8 mouse cellular contexts compared by ENCODE assay signal in genomic region chr19:45747028-45747867, GRCm38 (mm10). TPM values are rescaled to one million over a fixed set of nuclear protein-coding genes. Genes with fewer than 3 reads are reported as not detected.
DNase-seq lines count a peak whose midpoint lies in the region; ATAC-seq and TF ChIP-seq lines count a peak whose summit lies in the region.

No protein-coding gene starts in this region.

- H3K9ac ChIP-seq in midbrain, embryonic 11.5 days (ENCODE audit: low read length) = no peak overlapping the region
- no peak overlapping the region for H3K9ac ChIP-seq in midbrain, embryonic 15.5 days
- H3K9ac ChIP-seq in neural tube, embryonic 11.5 days (ENCODE audit: low read length) = no peak overlapping the region

- 40% methylated on average over 11 of the region's 11 CpGs for WGBS in midbrain, embryonic 11.5 days
- WGBS in midbrain, embryonic 15.5 days = 36% methylated on average over 11 of the region's 11 CpGs
- 30% methylated on average over 11 of the region's 11 CpGs for WGBS in neural tube, embryonic 11.5 days

- 0 out of 2 replicates have a peak, but pooled peaks cover 2% of the 10 kb centered on the region for H3K36me3 ChIP-seq in midbrain, embryonic 11.5 days (ENCODE audit: control insufficient read depth, insufficient read depth, low read length)
- peaks cover 9% of the 10 kb centered on the region for H3K36me3 ChIP-seq in midbrain, embryonic 15.5 days (replicated peaks)
- H3K36me3 ChIP-seq in neural tube, embryonic 11.5 days (ENCODE audit: control insufficient read depth, insufficient read depth, low read length) = no peaks in the 10 kb centered on the region

- H3K4me2 ChIP-seq in midbrain, embryonic 11.5 days = no peak overlapping the region
- H3K4me2 ChIP-seq in midbrain, embryonic 15.5 days = no peak overlapping the region
- no peak overlapping the region for H3K4me2 ChIP-seq in neural tube, embryonic 11.5 days (ENCODE audit: low read depth)

- peaks cover 21% of the 10 kb centered on the region for H3K4me1 ChIP-seq in midbrain, embryonic 11.5 days (ENCODE audit: control insufficient read depth, insufficient read depth, low read length)
- peaks cover 35% of the 10 kb centered on the region for H3K4me1 ChIP-seq in midbrain, embryonic 15.5 days
- peaks cover 15% of the 10 kb centered on the region for H3K4me1 ChIP-seq in neural tube, embryonic 11.5 days (ENCODE audit: control insufficient read depth, insufficient read depth, low read length)

- no peak for ATAC-seq in midbrain, embryonic 11.5 days (ENCODE audit: low FRiP score)
- ATAC-seq in midbrain, embryonic 15.5 days (replicated peaks) = no peak
- no peak for ATAC-seq in neural tube, embryonic 11.5 days (ENCODE audit: insufficient read depth, low FRiP score, low TSS enrichment)

- intact Hi-C loops in gastrocnemius, adult 2 months (cut with DNase I) = loop anchor here (5.0 kb wide), 1 partner anchor 525 kb away; no protein-coding TSS in a partner anchor
- intact Hi-C loops in left cerebral cortex, postnatal 4 days (cut with DNase I) = loop anchor here (5.0 kb wide), 2 partner anchors 170 to 525 kb away; no protein-coding TSS in a partner anchor

- H3K4me3 ChIP-seq in midbrain, embryonic 11.5 days (ENCODE audit: low read depth, low read length) = no peak overlapping the region
- H3K4me3 ChIP-seq in midbrain, embryonic 15.5 days = no peak overlapping the region
- no peak overlapping the region for H3K4me3 ChIP-seq in gastrocnemius, adult 2 months
- H3K4me3 ChIP-seq in neural tube, embryonic 11.5 days (ENCODE audit: low read depth, low read length) = no peak overlapping the region

- H3K27ac ChIP-seq in midbrain, embryonic 11.5 days (ENCODE audit: low read depth, low read length) = no peak overlapping the region
- H3K27ac ChIP-seq in midbrain, embryonic 15.5 days = no peak overlapping the region
- H3K27ac ChIP-seq in gastrocnemius, adult 2 months = peak overlapping the region; percentile 61; the same call in 1 of the 2 replicates
- no peak overlapping the region for H3K27ac ChIP-seq in neural tube, embryonic 11.5 days (ENCODE audit: low read depth, low read length)

- no peaks in the 10 kb centered on the region for H3K9me3 ChIP-seq in midbrain, embryonic 11.5 days (ENCODE audit: control insufficient read depth, low read length)
- no peaks in the 10 kb centered on the region for H3K9me3 ChIP-seq in midbrain, embryonic 15.5 days
- no peaks in the 10 kb centered on the region for H3K9me3 ChIP-seq in neural tube, embryonic 11.5 days (ENCODE audit: control insufficient read depth, low read length)

- DNase-seq in midbrain, embryonic 11.5 days (ENCODE audit: low spot score, missing footprints) = peak; percentile 99
- DNase-seq in cerebellum, adult 9-11 months = peak; percentile 76
- DNase-seq in gastrocnemius, adult 2 months = peak; percentile 88
- DNase-seq in kidney, adult 18-20 months = peak; percentile 91
- peak; percentile 89 for DNase-seq in left cerebral cortex, postnatal 4 days
- DNase-seq in neural tube, embryonic 11.5 days (ENCODE audit: low spot score) = peak; percentile 86
- DNase-seq in testis, postnatal 10 days (ENCODE audit: low spot score) = peak; percentile 92

- H3K27me3 ChIP-seq in midbrain, embryonic 11.5 days (ENCODE audit: control insufficient read depth, insufficient read depth, low read length) = peaks cover 51% of the 10 kb centered on the region
- peaks cover 53% of the 10 kb centered on the region for H3K27me3 ChIP-seq in midbrain, embryonic 15.5 days (replicated peaks)
- peaks cover 51% of the 10 kb centered on the region for H3K27me3 ChIP-seq in neural tube, embryonic 11.5 days (ENCODE audit: control insufficient read depth, insufficient read depth, low read length)

- TF ChIP-seq CTCF in gastrocnemius, adult 2 months (IDR thresholded peaks at IDR 0.05) = peak; percentile 80

RNA-seq across cellular contexts. Expression of gene Npm3, which starts 2.1 kb away (rescaled TPM):
- 9.3 and 10.4 TPM in 2 replicates for polyA plus RNA-seq in midbrain, embryonic 11.5 days (2014; fragmentation: Nextera tagmentation; extraction: Ambion mirVana)
- 6.3 and 6.9 TPM in 2 replicates for polyA plus RNA-seq in midbrain, embryonic 15.5 days (2015; fragmentation: Nextera tagmentation; extraction: Ambion mirVana)
- 10 to 100 TPM; 11.0 to 13.3 TPM for total RNA-seq in gastrocnemius, adult 2 months (2021)
- 10 to 100 TPM; 26.3 to 31.6 TPM for total RNA-seq in left cerebral cortex, postnatal 4 days (2021)
- 10.1 and 10.5 TPM in 2 replicates for polyA plus RNA-seq in neural tube, embryonic 11.5 days (2014; fragmentation: Nextera tagmentation; extraction: Ambion mirVana)

RNA-seq across cellular contexts. Expression of gene Fgf8, which starts 4.5 kb away (rescaled TPM):
- polyA plus RNA-seq in midbrain, embryonic 11.5 days (2014; fragmentation: Nextera tagmentation; extraction: Ambion mirVana) = 8.5 and 11.4 TPM in 2 replicates
- polyA plus RNA-seq in midbrain, embryonic 15.5 days (2015; fragmentation: Nextera tagmentation; extraction: Ambion mirVana) = 0.91 and 1.2 TPM in 2 replicates
- total RNA-seq in gastrocnemius, adult 2 months (2021) = not detected
- not detected for total RNA-seq in left cerebral cortex, postnatal 4 days (2021)
- 0.23 and 0.72 TPM in 2 replicates for polyA plus RNA-seq in neural tube, embryonic 11.5 days (2014; fragmentation: Nextera tagmentation; extraction: Ambion mirVana)

RNA-seq across cellular contexts. Expression of gene Mgea5, which starts 36.4 kb away (rescaled TPM):
- 68.8 and 78.9 TPM in 2 replicates for polyA plus RNA-seq in midbrain, embryonic 11.5 days (2014; fragmentation: Nextera tagmentation; extraction: Ambion mirVana)
- 91.4 TPM in 2 replicates for polyA plus RNA-seq in midbrain, embryonic 15.5 days (2015; fragmentation: Nextera tagmentation; extraction: Ambion mirVana)
- total RNA-seq in gastrocnemius, adult 2 months (2021) = 10 to 100 TPM; 35.2 to 41.8 TPM
- 100 to 1,000 TPM; 207 to 210 TPM for total RNA-seq in left cerebral cortex, postnatal 4 days (2021)
- 65.8 and 69.7 TPM in 2 replicates for polyA plus RNA-seq in neural tube, embryonic 11.5 days (2014; fragmentation: Nextera tagmentation; extraction: Ambion mirVana)
